Mouse (Mus musculus) embryonic facial prominence, embryonic 13.5 days (tissue): Measurements from ENCODE around the gene Rab20. TPM values are rescaled to one million over a fixed set of nuclear protein-coding genes. Genes with fewer than 3 reads are reported as not detected.

Experiments used
- ATAC-seq: fragments of 200-750 bp; cut with Nextera tagmentation; 2 replicates; pipeline ENCODE4 v1.8.0; 2017; ENCODE audit warnings: low read depth; ENCODE audit not compliant: insufficient number of reproducible peaks, insufficient read depth, low FRiP score, low TSS enrichment
- H3K27ac ChIP-seq: fragments of 300-500 bp; sonication (generic); 2 replicates; pipeline ENCODE4 v1.5.1; 2015; ENCODE audit warnings: moderate library complexity, mild to moderate bottlenecking, inconsistent platforms
- H3K27me3 ChIP-seq: fragments of 300-500 bp; sonication (generic); 2 replicates; pipeline ENCODE4 v1.6.1; 2015; ENCODE audit warnings: mild to moderate bottlenecking, inconsistent platforms
- H3K36me3 ChIP-seq: fragments of 300-500 bp; sonication (generic); 2 replicates; pipeline ENCODE4 v1.6.1; 2015; ENCODE audit warnings: mild to moderate bottlenecking, inconsistent platforms
- H3K4me1 ChIP-seq: fragments of 300-500 bp; sonication (generic); 2 replicates; pipeline ENCODE4 v1.6.1; 2015; ENCODE audit warnings: inconsistent platforms
- H3K4me2 ChIP-seq: fragments of 300-500 bp; sonication (generic); 2 replicates; pipeline ENCODE4 v1.6.1; 2015; ENCODE audit warnings: moderate library complexity, mild to moderate bottlenecking, inconsistent platforms
- H3K4me3 ChIP-seq: fragments of 300-500 bp; sonication (generic); 2 replicates; pipeline ENCODE4 v1.5.1; 2015; ENCODE audit warnings: mild to moderate bottlenecking, inconsistent platforms
- H3K9ac ChIP-seq: fragments of 300-500 bp; sonication (generic); 2 replicates; pipeline ENCODE4 v1.6.1; 2015; ENCODE audit warnings: mild to moderate bottlenecking, inconsistent platforms
- H3K9me3 ChIP-seq: fragments of 300-500 bp; sonication (generic); 2 replicates; pipeline ENCODE4 v1.6.1; 2016; ENCODE audit warnings: inconsistent platforms
- WGBS: fragments of 180-500 bp; shearing (Covaris S2); methylation state at CpG from one replicate; pipeline ENCODE4 v1.1.7; 2015; ENCODE audit warnings: mixed read lengths; 5-methylcytosine and 5-hydroxymethylcytosine counted together
- polyA plus RNA-seq: library from polyadenylated mRNA; unstranded; fragments of >200 nt; fragmentation: Nextera tagmentation; extraction: Ambion mirVana; gene quantifications from 2 replicates; pipeline ENCODE4 v1.2.1, GENCODE M21; 2015

The Rab20 gene
- polyA plus RNA-seq, 1 experiment from 2014 or later, result 0.67 TPM

DNA sequence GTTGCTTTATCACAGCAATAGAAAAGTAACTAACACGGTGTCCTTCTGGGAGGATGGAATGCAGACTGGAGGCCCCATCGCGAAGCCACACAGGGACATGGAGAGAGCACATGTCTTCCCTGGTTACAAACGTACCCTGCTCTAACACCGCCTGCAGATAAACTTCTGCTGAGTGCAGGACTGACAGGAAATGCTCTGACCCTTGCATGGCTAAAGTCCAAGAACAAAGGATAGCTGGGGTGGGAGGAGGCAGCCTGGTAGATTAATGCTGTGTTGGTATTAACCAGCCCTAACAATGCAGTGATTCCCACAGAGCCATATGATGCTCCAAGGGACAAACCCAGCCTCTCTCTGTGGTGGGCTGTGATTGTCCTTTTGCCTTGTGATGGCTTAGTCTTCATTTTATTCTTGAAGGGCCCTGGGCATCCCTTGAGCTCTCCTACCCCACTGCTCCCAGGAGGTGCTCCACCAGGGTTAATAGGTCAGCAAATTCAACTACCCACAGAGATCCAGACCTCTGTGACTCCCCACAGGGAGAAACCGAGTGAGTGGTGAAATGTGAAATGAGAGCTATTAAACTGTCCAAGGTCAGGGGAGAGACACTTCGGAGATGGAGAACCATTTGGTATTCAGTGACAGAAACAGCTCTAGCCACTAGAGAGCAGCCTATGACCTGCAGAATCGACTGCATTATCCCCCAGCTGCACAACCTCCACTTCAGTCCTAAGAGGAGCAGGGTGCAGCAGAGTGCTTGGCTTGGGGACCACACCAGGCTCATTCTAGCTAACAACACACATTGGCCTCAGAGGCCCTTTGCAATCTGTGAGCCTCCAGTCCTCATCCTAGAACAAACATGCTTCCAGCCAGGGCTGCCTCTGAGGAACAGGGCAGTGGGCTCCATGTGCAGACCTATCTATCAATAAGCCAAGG is 28.1 kb downstream of the Rab20 start:
- no peak for ATAC-seq
- WGBS, result 42% methylated on average over 8 of the region's 8 CpGs
- no peak overlapping the region for H3K9ac ChIP-seq

DNA sequence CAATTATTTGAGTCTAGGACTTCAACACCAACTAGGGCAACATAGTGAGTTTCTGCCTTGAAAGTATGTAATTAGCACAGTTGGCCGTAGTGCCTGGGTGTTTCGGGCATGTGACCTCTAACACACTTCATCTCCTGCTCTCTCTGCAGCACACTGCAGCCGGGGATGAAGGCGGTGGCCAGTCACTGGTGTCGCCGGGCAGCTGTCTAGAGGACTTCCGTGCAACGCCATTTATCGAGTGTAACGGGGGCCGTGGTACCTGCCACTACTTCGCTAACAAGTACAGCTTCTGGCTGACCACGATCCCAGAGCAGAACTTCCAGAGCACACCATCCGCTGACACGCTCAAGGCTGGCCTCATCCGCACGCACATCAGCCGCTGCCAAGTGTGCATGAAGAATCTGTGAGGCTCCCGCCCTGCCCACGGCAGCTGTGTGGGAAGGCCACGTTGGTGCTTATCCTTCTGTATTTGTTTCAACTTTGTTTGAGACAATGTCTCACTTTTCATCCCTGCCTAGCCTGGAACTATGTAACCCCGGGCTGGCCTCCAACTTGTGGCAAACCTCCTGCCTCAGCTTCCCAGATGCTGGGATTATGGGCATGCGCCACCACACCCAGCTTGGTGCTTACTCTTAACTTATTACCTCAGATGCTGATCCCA is 30.5 kb downstream of the Rab20 start:
- no peak overlapping the region for H3K4me3 ChIP-seq
- WGBS, result 94% methylated on average over 23 of the region's 23 CpGs

More for the DNA sequence above, 28.1 kb downstream of the Rab20 start:
- H3K9me3 ChIP-seq, result no peaks in the 10 kb centered on the region
- H3K36me3 ChIP-seq, result peaks cover 35% of the 10 kb centered on the region
- no peaks in the 10 kb centered on the region for H3K27me3 ChIP-seq
- H3K27ac ChIP-seq, result no peak overlapping the region
- no peak overlapping the region for H3K4me3 ChIP-seq
- H3K4me2 ChIP-seq, result no peak overlapping the region
- H3K4me1 ChIP-seq, result peaks cover 24% of the 10 kb centered on the region

DNA sequence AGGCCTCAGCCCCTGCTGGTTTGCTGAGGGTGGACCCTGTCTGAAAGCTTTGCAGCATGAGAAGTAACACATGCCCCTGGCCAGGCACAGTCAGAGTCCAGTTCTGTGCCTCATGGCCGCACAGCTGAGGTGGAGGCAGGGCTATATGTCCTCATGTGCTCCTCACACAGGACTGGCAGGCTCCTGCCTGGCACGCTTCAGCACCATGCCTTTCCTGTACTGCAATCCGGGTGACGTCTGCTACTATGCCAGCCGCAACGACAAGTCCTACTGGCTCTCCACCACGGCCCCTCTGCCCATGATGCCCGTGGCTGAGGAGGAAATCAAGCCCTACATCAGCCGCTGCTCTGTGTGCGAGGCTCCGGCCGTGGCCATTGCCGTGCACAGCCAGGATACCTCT is 32.7 kb downstream of the Rab20 start:
- 94% methylated on average over 13 of the region's 13 CpGs for WGBS
- Histone ChIP-seq H3K36me3 (peaks cover 81% of the 10 kb centered on the region), H3K4me3 (no peak overlapping the region), H3K27ac (no peak overlapping the region), H3K27me3 (no peaks in the 10 kb centered on the region), H3K9ac (no peak overlapping the region), H3K4me1 (peaks cover 1% of the 10 kb centered on the region; the same call in 1 of the 2 replicates), H3K4me2 (no peak overlapping the region), H3K9me3 (no peaks in the 10 kb centered on the region)
- no peak for ATAC-seq

More for the DNA sequence above, 30.5 kb downstream of the Rab20 start:
- Histone ChIP-seq H3K9ac (no peak overlapping the region), H3K4me2 (no peak overlapping the region), H3K36me3 (peaks cover 59% of the 10 kb centered on the region), H3K4me1 (peaks cover 13% of the 10 kb centered on the region), H3K9me3 (no peaks in the 10 kb centered on the region), H3K27ac (no peak overlapping the region), H3K27me3 (no peaks in the 10 kb centered on the region)
- no peak for ATAC-seq

DNA sequence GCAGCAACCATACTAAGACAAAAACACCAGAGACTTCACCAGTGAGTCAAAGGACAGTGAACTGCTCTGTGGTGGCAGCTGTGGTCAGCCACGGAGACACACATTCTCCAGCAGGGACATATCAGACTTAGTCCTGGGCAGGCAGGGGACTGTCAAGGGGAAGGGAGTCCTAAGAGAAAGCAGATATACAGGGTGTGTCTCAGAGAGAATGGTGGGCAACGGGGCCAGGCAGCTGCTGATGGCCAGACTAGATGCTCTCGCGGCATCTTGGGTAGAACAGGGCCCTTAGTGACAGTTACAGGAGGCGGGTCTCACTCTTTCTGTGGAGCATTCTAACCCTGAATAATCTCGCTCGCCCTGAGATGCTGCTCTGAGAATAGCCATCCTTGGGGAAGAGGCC is 34.3 kb downstream of the Rab20 start:
- WGBS, result 82% methylated on average over 7 of the region's 7 CpGs
- Histone ChIP-seq H3K27ac (no peak overlapping the region), H3K4me2 (no peak overlapping the region), H3K9ac (no peak overlapping the region), H3K4me1 (no peaks in the 10 kb centered on the region), H3K4me3 (no peak overlapping the region), H3K9me3 (no peaks in the 10 kb centered on the region), H3K36me3 (peaks cover 96% of the 10 kb centered on the region), H3K27me3 (no peaks in the 10 kb centered on the region)
- no peak for ATAC-seq

DNA sequence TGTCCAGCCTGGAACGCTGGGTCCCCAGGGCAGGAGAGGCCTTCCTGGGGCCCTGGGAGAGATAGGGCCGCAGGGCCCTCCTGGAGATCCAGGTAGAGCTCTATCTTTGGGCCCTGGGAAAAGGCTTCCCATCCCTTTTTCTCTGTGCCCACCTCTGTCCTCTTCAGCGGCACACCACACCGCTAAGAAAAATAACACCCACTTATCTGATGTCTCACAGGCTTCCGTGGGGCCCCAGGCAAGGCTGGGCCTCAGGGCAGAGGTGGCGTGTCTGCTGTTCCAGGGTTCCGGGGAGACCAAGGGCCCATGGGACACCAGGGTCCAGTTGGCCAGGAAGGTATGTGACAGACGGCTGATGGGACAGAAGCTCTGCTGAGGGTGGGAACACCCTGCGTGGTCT is 34.9 kb downstream of the Rab20 start:
- WGBS, result 87% methylated on average over 9 of the region's 9 CpGs
- Histone ChIP-seq H3K36me3 (peaks cover 98% of the 10 kb centered on the region), H3K4me1 (no peaks in the 10 kb centered on the region), H3K9me3 (no peaks in the 10 kb centered on the region), H3K4me2 (no peak overlapping the region), H3K27ac (no peak overlapping the region), H3K4me3 (no peak overlapping the region), H3K9ac (no peak overlapping the region), H3K27me3 (no peaks in the 10 kb centered on the region)
- no peak for ATAC-seq

DNA sequence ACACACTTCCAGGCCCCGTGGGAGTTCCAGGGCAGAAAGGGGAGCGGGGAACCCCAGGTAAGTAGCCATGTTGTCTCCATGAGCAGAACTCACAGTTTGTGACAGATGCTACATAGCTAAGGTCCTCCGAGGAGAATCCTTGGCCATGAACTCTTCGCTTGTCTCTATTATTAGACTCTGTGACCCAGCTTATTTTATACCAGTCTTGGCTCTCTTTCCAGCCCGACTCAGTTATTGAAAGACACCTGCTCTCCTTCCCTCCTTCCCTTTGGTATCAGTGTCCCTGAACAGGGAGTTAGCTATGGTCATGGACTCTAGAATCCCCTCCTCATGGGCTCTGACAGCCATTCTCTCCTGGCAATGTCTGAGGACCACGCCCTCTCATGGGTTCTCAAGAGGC is 37.2 kb downstream of the Rab20 start:
- Histone ChIP-seq H3K4me1 (no peaks in the 10 kb centered on the region), H3K4me2 (no peak overlapping the region), H3K36me3 (peaks cover 99% of the 10 kb centered on the region), H3K4me3 (no peak overlapping the region), H3K27me3 (no peaks in the 10 kb centered on the region), H3K9me3 (no peaks in the 10 kb centered on the region), H3K27ac (no peak overlapping the region), H3K9ac (no peak overlapping the region)
- no peak for ATAC-seq
- WGBS, result 91% methylated on average over 6 of the region's 6 CpGs

DNA sequence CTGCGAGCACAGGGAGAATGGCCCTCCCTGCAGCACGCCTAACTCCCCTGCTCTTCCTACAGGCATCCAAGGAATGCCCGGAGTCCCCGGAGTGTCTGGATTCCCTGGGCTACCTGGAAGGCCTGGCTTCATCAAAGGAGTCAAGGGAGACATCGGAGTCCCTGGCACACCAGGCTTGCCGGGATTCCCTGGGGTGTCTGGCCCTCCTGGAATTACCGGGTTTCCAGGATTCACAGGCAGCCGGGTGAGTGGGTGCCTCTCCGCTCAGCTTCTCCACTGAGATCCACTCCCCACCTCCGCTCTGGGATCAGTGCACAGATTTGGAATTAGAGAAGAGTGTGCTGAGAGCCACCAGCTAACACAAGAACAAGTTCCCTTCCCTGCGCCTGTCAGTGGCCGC is 40.6 kb downstream of the Rab20 start:
- no peaks in the 10 kb centered on the region for H3K4me1 ChIP-seq
- H3K36me3 ChIP-seq, result peaks cover 99% of the 10 kb centered on the region
- H3K9ac ChIP-seq, result no peak overlapping the region
- H3K9me3 ChIP-seq, result no peaks in the 10 kb centered on the region
- H3K27ac ChIP-seq, result no peak overlapping the region
- H3K27me3 ChIP-seq, result no peaks in the 10 kb centered on the region
- 57% methylated on average over 12 of the region's 12 CpGs for WGBS
- no peak overlapping the region for H3K4me2 ChIP-seq
- H3K4me3 ChIP-seq, result no peak overlapping the region
- no peak for ATAC-seq

DNA sequence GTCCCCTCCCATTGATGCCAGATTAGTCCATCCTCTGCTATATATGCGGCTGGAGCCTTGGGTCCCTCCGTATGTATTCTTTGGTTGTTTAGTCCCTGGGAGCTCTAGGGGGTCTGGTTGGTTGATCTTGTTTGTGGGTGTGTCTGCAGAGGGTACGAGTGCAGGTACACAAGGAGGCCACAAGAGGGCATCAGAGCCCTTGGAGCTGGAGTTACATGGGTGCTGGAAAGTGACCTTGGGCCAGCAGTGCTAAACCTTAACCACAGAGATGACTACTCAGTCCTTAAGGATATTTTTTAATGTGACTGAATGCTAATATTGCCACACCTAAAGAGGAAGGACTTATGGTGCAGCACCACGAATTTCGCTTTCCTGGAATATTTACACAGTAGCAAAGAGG is 47.8 kb downstream of the Rab20 start:
- ATAC-seq, result no peak
- Histone ChIP-seq H3K27me3 (no peaks in the 10 kb centered on the region), H3K4me1 (no peaks in the 10 kb centered on the region), H3K9ac (no peak overlapping the region), H3K4me2 (no peak overlapping the region), H3K27ac (no peak overlapping the region), H3K9me3 (no peaks in the 10 kb centered on the region), H3K4me3 (no peak overlapping the region), H3K36me3 (peaks cover 91% of the 10 kb centered on the region)
- WGBS, result 56% methylated on average over 5 of the region's 5 CpGs

DNA sequence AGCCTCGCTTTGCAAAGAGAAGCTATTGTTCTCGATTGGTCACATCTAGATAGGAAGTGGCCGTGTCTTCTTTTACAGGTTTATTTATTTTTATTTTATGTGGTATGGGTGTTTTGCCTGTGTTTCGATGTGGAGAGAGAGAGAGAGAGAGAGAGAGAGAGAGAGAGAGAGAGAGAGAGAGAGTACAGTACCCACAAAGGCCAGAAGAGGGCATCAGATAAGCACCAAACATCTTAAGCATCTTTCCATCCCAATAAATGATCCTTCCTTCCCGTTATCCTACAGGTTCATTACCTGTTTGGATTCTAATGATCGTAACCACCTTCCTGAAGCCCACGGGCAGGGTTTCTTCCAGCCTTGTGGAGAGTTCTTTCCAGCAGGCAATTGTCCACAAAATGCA is 55.4 kb downstream of the Rab20 start:
- no peak for ATAC-seq
- H3K27ac ChIP-seq, result no peak overlapping the region
- no peaks in the 10 kb centered on the region for H3K9me3 ChIP-seq
- no peak overlapping the region for H3K4me3 ChIP-seq
- 57% methylated on average over 7 of the region's 7 CpGs for WGBS
- peaks cover 64% of the 10 kb centered on the region for H3K36me3 ChIP-seq
- H3K27me3 ChIP-seq, result no peaks in the 10 kb centered on the region
- peaks cover 10% of the 10 kb centered on the region for H3K4me1 ChIP-seq
- H3K9ac ChIP-seq, result no peak overlapping the region
- H3K4me2 ChIP-seq, result no peak overlapping the region

DNA sequence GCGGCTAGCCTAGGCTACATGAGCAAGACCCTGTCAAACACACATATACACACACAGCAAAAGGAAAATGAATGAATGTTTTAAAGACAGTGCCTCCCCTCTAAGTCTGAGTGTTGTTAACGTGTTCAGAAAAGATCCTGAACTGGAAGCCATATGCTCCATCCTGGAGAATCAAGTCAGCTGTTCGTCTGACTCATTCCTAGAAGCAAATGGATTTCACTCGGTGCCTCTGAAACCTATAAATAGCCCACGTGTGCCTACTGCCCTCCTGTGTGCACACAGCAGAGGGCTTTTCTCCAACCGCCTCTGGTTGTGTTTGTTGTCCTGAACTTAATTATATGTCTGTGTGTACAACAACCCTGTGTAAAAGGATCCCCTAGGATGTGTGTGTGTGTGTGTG is 56.5 kb downstream of the Rab20 start:
- no peak overlapping the region for H3K27ac ChIP-seq
- no peak for ATAC-seq
- H3K4me2 ChIP-seq, result no peak overlapping the region
- 73% methylated on average over 6 of the region's 6 CpGs for WGBS
- H3K36me3 ChIP-seq, result peaks cover 53% of the 10 kb centered on the region
- no peaks in the 10 kb centered on the region for H3K9me3 ChIP-seq
- H3K27me3 ChIP-seq, result no peaks in the 10 kb centered on the region
- H3K4me3 ChIP-seq, result no peak overlapping the region
- H3K4me1 ChIP-seq, result peaks cover 10% of the 10 kb centered on the region
- H3K9ac ChIP-seq, result no peak overlapping the region

DNA sequence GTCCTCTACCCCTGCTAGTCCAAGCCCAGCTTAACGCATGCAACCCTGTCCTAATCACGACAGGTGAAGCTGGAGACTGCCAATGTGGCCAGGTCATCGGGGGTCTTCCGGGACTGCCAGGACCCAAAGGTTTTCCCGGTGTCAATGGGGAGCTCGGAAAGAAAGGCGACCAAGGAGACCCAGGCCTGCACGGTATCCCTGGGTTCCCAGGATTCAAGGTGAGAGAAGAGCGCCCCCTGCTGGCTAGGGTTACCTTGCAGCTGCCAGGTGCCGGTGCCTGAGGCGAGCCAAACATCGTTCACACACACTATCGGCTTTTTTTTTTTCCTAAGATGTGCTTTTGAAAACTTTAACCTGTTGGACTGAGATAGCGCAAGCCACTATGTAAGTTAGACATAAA is 57.4 kb downstream of the Rab20 start:
- no peaks in the 10 kb centered on the region for H3K27me3 ChIP-seq
- H3K27ac ChIP-seq, result no peak overlapping the region
- H3K9me3 ChIP-seq, result no peaks in the 10 kb centered on the region
- no peak overlapping the region for H3K9ac ChIP-seq
- H3K4me3 ChIP-seq, result no peak overlapping the region
- H3K4me1 ChIP-seq, result peaks cover 10% of the 10 kb centered on the region
- H3K4me2 ChIP-seq, result no peak overlapping the region
- H3K36me3 ChIP-seq, result peaks cover 48% of the 10 kb centered on the region
- WGBS, result 48% methylated on average over 14 of the region's 14 CpGs
- ATAC-seq, result no peak

DNA sequence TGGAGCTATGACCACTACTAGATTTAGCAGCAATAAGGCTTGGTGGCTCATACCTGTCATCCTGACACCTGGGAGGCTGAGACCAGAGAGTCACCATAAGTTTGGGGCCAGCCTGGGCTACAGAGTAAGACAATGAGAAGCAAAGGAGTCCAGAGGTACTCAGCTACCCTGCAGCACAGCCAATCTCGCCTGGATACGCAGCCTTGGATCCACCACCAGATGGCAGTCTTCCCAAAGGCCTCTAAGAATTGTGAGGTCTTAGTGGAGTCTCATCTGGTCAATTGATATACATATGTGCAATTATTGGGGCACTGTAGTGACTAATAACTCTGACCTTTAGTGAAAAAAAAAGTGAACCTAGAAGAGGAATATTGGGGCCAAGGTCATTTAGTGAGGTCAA is 58.9 kb downstream of the Rab20 start:
- no peak for ATAC-seq
- Histone ChIP-seq H3K9ac (no peak overlapping the region), H3K9me3 (no peaks in the 10 kb centered on the region), H3K4me1 (peaks cover 10% of the 10 kb centered on the region), H3K4me2 (no peak overlapping the region), H3K4me3 (no peak overlapping the region), H3K27me3 (no peaks in the 10 kb centered on the region), H3K36me3 (peaks cover 44% of the 10 kb centered on the region), H3K27ac (no peak overlapping the region)
- WGBS, result 23% methylated on average over 2 of the region's 2 CpGs
